Mouse (Mus musculus) heart, postnatal 14 days (tissue): ENCODE data around the gene AI182371. TPM values are rescaled to one million over a fixed set of nuclear protein-coding genes. Genes with fewer than 3 reads are reported as not detected.

Experiments
- DNase-seq, 2 experiments: peaks; one replicate each; pipeline ENCODE4 v3.0.0; 2021 to 2022
- intact Hi-C: fragments of 180-260 bp; cut with DNase I; formaldehyde crosslinking; loops from one replicate; pipeline ENCODE4 v1.15.1; 2025
- long read RNA-seq, 2 experiments: library from polyadenylated mRNA; stranded (forward); transcript quantifications; one replicate each; pipeline ENCODE4 v2.0.0; 2021
- total RNA-seq, 2 experiments: library from RNA; stranded (reverse); gene quantifications; 2 replicates each; pipeline ENCODE4 v1.2.3; 2021

The AI182371 gene
- total RNA-seq = under 1 TPM; 0.12 to 0.22 TPM
- long read RNA-seq, experiment 1 = 0 reads
- long read RNA-seq, experiment 2 = 0 reads

DNA sequence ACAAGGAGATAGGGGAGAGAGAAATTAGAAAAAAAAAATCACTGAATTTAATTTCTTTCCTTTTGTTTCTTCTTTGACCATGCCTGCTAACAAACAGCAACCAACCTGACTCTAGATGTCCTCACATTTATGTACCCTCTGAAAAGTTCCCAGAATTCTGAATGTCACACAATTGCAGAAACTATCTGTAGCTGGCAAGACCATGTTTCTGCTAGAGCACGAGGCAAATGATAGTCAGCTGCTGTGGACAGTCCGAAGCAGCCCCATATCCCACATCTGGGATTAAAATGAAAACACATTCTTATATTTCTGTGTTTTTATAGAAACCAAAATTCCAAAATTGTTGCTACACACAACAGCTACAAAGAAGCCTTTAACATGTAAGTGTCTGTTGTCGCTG is at the start of gene AI182371:
AI182371 (minus strand) TSS at position 101 of the 400 bp plus-strand sequence.
- intact Hi-C loops = loop anchor here (10.0 kb wide), 3 partner anchors 197 to 417 kb away; no protein-coding TSS in a partner anchor
- DNase-seq = no peak

DNA sequence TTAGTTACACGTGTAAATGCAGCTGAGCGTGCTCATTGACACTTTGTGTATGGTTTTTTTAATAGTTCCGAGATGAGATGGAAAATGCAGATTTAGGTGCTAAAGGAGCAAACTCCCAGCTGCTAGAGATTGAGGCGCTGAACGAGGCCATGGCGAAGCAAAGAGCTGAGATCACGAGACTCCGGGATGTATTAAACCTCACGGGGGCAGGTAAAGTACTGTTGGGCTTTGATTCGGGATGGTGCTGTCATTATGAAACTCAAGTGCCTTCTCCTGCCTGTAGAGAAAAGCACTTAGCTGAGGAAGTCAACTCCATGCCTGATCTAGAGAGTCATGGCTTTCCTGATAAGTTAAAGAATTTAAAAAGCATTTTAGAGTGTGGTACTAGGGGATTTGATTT is 47.5 kb upstream of the AI182371 start:
- intact Hi-C loops = no loop called here
- no peak for DNase-seq

DNA sequence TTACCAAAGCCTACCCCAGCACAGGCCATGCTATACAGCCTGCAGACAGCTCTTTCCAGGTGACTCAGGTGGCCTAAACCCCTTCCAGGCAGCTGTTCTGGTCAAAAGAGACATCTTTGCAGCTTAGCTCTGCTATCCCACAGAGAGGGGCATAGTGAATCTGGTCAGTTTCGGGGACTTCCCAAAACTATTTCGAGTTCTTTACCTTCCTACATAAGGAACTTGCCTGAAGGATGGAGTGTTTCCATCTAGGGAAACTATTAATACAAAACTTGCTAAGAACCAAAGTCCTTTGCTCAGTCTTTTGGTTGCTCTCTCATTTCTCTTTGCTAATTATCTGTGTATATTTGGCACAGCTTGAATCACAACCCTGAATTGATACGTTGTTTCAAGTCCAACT is 40.3 kb upstream of the AI182371 start:
- intact Hi-C loops = no loop called here
- no peak for DNase-seq

DNA sequence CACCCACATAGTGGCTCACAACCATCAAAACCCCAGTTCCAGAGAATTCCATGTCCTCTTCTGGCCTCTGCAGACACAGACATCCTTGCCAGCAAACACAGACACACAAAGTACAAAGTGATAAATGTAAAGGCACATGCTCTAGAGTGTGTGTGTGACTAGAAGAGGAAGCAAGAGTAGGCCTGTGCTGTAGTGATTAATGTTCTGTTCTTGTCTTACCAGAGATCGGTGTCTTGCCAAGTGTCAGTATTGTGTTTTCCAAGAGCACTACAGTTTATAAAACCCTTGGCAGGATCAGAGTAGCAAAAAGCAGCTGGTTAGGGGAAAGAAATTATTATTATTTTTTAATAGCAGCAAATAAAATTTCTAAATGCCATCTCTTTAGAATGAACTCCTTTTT is 37.2 kb upstream of the AI182371 start:
- intact Hi-C loops = no loop called here
- no peak for DNase-seq

DNA sequence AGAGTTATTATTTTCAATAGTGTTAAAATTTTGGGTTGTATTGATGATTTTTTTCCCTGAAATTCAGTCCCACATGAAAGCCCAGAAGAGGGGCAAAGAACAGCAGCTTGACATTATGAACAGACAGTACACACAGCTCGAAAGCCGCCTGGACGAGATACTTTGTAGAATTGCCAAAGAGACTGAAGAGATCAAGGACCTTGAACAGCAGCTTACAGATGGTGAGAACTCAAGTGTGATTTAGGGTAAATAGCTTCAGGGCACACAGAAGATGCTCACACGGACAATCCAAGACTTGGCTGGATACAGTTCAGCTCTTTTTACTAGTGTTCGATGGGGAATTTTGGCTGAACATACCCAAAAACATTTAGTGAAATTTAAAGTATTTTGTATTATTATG is 32.5 kb upstream of the AI182371 start:
- intact Hi-C loops = loop anchor here (5.0 kb wide), 1 partner anchor 63 kb away; no protein-coding TSS in a partner anchor
- no peak for DNase-seq

DNA sequence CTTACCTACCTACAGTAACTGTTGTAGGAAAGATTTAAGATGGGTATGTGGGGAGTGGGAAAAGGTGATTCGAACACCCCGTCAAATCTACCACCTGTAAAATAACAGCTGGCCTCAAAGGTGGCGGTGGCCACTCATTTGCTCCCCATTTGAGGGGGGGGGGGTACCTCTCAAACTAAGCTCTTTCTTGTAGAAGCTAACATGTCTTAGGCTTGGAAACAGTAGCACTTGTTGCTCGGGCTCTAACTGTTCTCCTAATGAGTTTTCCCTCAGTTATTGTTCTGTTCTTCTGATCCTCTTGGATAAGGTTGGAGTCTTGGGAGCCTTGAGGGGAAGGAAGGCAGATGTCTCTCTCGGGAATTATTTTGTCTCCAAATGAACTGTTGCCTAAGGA is 31.3 kb upstream of the AI182371 start:
- intact Hi-C loops = loop anchor here (5.0 kb wide), 1 partner anchor 65 kb away; no protein-coding TSS in a partner anchor
- DNase-seq = no peak

DNA sequence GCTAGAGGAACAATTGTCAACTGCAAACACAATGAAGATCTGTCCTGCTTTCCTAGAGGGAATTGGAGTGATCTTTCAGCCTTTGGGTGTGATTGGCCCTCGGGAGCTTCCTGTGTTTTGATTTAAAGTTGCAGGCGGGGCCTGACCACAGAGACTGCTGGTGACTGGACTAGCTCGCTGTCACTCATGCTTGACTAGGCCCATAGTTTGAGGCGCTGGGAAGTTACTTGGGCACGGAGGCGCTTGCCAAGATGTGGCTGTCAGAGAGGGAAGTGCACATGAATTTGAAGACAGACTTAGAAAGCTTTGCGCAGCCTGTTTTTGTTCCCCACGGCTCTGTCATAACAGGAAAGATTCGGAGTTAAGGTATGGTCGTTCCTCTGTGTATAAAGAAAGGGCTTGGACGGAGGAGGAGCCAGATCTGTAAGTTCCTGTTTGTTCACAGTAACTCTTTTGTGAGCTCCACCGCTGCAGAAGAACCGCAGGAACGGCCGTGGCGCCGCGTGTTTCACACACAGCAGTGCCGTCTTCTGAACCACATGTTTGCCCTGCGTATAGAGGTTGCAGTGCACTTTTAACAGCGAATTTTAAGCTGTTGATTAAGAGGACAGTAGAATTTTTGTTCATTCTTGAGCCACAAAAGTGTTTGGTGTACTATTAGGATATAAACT is 30.8 kb upstream of the AI182371 start:
- intact Hi-C loops = loop anchor here (5.0 kb wide), 1 partner anchor 65 kb away; no protein-coding TSS in a partner anchor
- peak; percentile 94 to 97 for DNase-seq

DNA sequence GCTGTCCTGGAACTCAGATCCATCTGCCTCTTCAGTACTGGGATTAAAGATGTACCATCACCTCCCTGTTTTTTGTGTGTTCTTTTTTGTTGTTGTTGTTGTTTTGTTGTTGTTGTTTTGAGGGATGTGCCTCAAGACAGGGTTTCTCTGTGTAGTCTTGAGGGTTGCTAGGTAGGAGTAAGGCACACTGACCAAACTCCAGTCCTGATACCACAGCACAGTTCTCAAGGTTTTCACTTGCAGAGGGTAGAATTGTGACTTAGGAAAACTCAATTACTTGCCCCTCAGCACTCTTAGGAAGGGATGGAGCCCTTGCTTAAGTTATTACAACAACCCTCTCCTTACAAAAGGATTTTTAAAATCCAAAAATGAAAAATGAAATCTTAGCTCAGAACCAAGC is 30.1 kb upstream of the AI182371 start:
- no peak for DNase-seq
- intact Hi-C loops = loop anchor here (5.0 kb wide), 1 partner anchor 66 kb away; no protein-coding TSS in a partner anchor

DNA sequence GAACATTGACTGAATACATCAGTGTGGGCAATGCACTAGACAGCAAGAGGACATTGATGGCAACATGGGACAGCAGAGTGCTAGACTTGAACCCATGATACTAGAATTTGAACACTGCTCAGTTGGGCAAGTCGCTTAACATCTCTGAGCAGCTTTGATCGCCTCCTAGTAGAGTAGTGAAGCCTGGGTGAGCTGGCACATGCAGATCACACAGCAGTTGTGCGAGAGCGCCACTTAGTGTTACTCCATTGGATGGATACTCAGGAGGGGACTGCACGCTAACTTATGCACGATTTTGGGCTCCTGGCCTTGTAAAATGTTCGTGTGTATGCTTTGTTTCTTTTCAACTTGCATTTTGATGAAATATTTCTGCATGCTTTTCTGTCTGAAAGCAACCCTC is 23.4 kb upstream of the AI182371 start:
- DNase-seq = no peak
- intact Hi-C loops = no loop called here

DNA sequence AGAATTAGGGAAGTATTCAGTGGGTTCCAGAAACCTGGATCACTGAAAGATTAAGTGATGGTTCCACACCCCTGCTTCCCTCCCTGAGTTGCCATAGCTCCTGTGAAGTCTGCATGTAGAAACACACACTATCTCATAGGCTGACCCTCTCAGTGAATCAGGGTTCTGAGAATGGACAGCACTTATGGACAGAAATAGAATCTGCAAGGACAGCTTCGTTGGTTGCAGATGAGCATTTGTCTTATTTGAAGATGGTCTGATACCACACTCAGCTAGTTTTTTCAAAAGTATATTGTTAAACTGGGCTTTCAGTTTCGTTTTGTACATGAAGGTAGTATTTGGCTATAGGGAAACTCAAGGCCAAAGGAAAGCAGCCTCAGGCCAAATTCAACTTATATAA is 9.2 kb upstream of the AI182371 start:
- intact Hi-C loops = loop anchor here (5.0 kb wide), 1 partner anchor 222 kb away; no protein-coding TSS in a partner anchor
- DNase-seq = no peak

DNA sequence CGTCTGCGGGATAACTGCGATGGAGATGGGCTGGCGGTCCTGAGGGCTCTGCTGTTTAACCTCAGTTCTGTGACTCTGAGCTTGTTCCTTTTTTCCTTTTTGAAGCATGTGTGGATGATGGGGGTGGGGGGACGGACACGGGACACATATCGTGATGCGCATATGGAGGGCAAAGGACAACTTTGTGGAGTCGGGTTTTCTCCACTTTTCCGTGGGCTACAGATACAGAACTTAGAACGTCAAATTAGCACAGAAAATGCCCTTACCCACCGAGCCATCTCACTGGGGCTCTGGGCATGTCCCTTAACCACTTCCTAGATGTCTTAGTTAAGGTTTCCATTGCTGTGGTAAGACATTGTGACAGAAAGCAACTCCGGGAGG is 8.6 kb upstream of the AI182371 start:
- intact Hi-C loops = loop anchor here (2.0 to 10.0 kb wide), 5 partner anchors 65 to 425 kb away; no protein-coding TSS in a partner anchor
- DNase-seq = no peak

DNA sequence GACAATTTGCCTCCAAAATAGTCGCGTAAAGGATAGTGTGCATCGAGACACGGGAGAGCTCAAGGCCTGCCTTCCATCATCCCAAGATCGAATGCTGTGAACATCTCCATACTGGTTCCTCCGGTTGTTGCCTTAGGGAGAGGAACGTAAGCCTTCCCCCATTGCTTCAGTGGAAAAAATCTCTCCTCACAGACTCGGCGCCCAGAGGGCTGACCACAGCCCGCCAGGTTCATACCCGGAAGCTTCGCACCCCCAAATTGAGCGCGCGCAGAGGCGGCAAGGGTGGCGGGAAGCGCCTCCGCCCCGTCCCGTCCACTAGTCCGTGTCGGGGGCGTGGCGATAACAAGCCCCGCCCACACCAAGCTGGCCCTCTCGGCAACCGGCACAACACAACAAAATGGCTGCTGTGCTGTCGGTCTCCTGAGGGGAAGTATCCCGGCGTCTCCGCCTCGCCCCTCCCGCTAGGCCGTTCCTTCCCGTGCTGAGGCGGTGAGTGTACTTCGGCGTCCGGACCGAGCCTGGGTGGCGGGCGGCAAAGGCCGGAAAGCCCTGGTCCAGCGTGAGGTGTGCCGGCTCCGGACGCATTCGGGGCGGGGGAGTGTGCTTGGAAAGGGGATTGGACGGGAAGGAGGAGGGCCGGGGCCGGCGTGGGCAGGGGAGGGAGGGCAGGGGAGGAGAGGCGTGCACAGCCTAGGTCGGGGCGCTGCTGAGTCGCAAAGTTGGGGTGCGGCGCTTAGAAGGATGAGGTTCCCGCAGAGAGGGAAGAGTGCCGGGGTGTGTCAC is 8.0 kb upstream of the AI182371 start, which contains the start of gene Cntrl:
Cntrl (plus strand) TSS at position 352 of the 783 bp plus-strand sequence.
- intact Hi-C loops = loop anchor here (2.0 to 10.0 kb wide), 4 partner anchors 65 to 425 kb away; no protein-coding TSS in a partner anchor
- peak; percentile 97 for DNase-seq

DNA sequence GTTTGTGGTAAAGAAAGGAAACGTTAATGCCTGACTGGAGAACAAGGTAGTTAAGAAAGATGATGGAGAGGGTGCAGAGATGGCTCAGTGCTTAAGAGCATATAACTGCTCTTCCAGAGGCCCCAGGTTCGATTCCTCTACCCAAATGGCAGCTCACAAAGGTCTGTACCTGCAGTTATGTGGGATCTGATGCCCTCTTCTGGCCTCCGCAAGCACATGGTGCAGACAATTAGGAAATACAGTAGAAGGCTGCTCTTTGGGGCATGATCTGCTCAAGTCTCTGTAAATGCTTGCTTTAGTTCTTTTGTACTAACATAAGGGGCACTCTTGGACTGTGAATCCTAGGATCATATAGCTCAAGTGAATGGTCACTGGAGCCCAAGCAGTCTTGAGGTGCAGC is 7.4 kb upstream of the AI182371 start:
- peak; percentile 5 to 37 for DNase-seq
- intact Hi-C loops = loop anchor here (2.0 to 10.0 kb wide), 4 partner anchors 64 to 424 kb away; no protein-coding TSS in a partner anchor

DNA sequence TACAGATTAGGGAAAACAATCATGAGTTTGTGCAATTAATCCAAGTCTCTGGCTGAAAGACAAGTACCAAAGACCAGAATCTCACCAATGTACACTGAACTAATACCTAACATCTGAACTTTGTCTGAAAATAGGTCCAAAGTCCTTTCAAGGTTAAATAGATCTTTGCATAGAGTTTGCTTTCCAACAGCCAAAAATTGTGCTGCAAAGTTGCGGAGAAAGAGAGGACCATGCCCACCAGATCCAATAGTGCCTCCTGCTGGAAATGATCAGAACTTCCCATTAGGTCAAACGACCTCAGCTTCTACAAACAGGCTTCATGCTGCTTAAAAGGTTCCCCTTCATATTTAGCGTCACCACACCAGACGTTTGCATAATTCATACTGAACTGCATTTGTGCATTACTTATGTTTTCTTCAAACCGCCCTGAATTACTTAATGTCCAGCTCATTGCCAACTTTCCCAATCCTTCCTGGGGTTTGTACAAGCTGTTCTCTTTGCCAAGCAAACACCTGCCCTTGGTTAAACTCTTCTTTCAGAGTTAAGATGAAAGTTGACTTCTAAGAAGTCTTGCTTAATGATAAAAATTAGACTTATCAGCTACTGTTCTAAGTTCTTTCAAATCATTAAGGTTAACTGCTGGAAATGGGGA is 6.8 kb upstream of the AI182371 start:
- intact Hi-C loops = loop anchor here (2.0 to 10.0 kb wide), 4 partner anchors 63 to 423 kb away; no protein-coding TSS in a partner anchor
- DNase-seq = peak in 1 of 2 experiments; percentile 39

DNA sequence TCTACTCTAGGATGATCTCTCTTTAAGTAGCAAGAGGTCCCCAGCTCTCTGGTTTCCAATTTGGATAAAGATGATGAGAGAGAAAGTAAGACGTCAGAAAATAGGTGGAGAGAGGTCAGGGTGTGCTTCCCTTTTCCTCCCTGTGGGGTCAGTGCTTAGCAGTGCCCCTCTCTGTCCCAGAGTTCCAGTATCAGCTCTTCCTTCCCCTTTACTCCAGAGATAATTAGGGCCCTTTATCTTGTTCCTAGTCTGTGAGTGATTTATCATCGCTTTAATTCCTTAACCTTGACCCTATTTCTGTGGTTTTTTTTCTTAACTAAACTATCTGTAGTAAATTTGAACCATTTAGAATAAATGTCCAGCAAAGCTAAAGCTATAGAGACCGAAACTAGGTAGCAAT is 3.5 kb upstream of the AI182371 start:
- no peak for DNase-seq
- intact Hi-C loops = loop anchor here (10.0 kb wide), 3 partner anchors 200 to 420 kb away; no protein-coding TSS in a partner anchor

DNA sequence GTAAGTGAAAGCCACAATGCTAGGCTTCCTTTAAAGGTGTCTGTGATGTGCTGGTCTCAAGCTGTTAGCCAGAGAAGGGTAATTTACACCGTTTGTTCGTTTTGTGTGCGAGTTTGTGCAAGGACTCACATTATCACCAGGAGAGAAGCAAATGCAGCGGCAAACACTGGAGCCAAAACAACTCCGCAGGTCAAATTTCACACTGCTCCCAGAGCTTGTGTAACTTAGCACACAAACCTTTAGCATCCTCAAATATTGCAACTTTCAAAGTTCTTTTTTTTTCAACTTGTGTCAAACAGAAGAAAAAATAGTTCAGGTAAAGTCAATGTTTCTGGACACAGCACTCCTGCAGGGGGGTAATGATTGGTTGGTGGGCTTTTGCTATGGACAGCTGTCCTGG is 2.2 kb upstream of the AI182371 start:
- DNase-seq = no peak
- intact Hi-C loops = loop anchor here (10.0 kb wide), 3 partner anchors 199 to 419 kb away; no protein-coding TSS in a partner anchor

DNA sequence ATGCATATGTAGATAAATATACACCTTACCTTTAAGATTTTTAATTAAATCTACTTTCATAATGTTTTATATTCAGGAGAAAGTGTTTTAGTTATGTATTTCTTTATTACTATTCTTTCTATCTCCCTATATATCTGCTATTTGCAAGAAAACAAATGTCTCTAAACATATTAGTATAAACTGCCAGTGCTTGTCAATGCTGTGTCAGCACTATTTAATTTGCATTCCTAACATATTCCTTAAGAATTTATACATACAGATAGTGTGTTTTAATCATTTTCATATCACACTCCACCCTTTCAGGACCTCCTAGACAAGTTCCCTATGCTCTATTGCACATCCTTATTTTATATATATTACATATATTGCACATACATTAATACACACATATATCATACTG is 1.4 kb upstream of the AI182371 start:
- DNase-seq = no peak

DNA sequence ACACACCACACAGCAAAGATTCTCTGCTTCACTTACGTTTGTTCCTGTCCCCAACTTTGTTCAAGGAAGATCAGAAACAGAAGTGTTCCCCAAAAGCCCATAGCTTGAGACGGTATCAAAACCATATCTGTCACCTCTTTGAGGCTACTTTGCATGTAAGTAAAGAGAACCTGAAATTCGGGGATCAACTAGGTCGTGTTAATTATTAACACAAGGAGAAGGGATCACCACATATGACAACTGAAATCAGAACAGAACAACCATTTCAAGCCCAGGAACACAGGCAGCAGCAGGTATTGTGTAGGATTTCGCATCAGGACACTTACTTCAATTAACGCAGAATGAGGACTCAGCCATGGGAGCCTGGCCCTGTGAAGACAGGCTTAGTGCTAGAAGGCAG is 814 bp downstream of the AI182371 start:
- no peak for DNase-seq
- intact Hi-C loops = loop anchor here (10.0 kb wide), 3 partner anchors 196 to 416 kb away; no protein-coding TSS in a partner anchor

More for the DNA sequence above, 1.4 kb upstream of the AI182371 start:
- intact Hi-C loops = loop anchor here (10.0 kb wide), 3 partner anchors 198 to 418 kb away; no protein-coding TSS in a partner anchor

DNA sequence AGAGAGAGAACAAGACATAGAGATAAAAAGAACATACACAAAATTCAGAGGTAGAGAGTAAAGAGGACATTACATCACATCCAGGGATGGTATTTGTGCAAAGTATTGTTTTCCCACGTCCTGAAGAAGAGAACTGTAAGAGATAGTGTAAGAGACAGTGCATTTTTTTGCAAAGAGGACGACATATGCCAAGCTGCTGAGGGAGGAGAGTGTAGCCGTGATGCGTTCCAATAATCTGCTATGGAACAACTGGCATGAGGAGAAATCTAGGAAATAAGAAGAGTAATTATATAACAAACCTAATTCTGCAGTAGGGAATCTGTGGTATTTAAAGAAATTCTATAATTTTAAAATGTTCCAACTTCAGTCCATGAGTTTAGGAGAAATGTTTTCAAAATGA is 13.9 kb downstream of the AI182371 start:
- intact Hi-C loops = no loop called here

DNA sequence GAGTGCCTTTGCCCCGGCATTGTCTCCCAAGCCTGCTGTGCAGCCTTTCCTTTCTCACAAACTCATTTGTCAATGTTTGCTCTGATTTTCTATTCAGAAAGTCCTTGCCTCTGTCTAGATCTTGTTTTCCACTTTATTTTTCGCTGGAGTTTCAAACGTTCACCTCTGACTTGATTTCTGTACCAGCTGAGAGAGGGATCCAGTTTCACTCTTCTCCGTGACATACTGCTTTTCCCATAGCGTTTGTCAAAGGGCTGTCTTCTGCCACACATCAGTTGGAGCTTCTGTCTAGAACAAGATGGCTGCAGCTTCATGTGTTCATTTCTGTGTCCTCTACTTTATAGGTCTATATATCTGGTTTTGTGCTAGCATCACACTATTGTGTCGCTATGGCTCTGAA is 22.2 kb downstream of the AI182371 start:
- DNase-seq = no peak
- intact Hi-C loops = no loop called here

More for the DNA sequence above, 13.9 kb downstream of the AI182371 start:
- no peak for DNase-seq
